Mouse (Mus musculus): ENCODE results near the gene Akap14. TPM values are rescaled to one million over a fixed set of nuclear protein-coding genes. Genes with fewer than 3 reads are reported as not detected.
"Not testable (repeated sequence)": the region's sequence is repeated elsewhere in the genome, so short reads cannot be mapped to it uniquely, and the experiment has no call there.

Gene Akap14
- total and polyA plus RNA-seq, 3 experiments = 0.17 TPM; not detected in 2

DNA sequence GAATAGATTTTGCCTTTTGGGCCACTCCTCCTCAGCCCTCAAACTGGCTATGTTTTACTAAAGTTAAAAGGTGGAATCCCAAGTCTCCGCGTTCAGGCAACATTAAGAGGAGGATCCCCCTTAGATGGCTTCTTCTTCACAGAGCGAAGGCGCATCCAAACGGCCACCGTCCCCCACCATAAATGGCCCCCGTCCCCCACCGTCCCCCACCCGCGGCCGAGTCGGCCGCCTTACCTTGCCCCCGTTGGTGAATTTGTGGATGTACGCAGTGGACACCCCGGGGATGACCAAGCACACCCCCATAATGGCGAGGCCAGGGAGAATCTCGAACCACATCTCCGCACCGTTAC lies 22.1 kb upstream of the Akap14 start:
- H3K27me3 ChIP-seq (replicated peaks) = no peaks in the 10 kb centered on the region
- no peaks in the 10 kb centered on the region for H3K9me3 ChIP-seq (replicated peaks; ENCODE audit: low read length)
- H3K9ac ChIP-seq (ENCODE audit: insufficient read depth, low read depth) = peak overlapping the region; percentile 70
- H3K4me3 ChIP-seq (replicated peaks in 1 of 3; ENCODE audit: low read depth in 2 of 3, low read length in 2 of 3, poor library complexity in 1 of 3) = peak overlapping the region; percentile 65 to 77 (median 75)
- H3K36me3 ChIP-seq (replicated peaks in 1 of 2; ENCODE audit: control insufficient read depth in 1 of 2, insufficient read depth in 1 of 2, low read length in 1 of 2) = peaks cover 10 to 21% of the 10 kb centered on the region in 2 experiments
- no peak for DNase-seq (ENCODE audit: extremely low read depth)
- dilution Hi-C loops (cut with MboI; ENCODE audit: extremely low pct_ligation_motif_present, extremely low pct_unique_long_range_greater_than_20kb, low sequenced_read_pairs) (no loop called here), in situ Hi-C loops (cut with MboI; ENCODE audit: low pct_ligation_motif_present, low pct_unique_long_range_greater_than_20kb, low sequenced_read_pairs) (no loop called here)
- TF ChIP-seq GABPA (IDR thresholded peaks at IDR 0.05; ENCODE audit: insufficient replicate concordance, low read depth, low read length) = no peak
- no peak for TF ChIP-seq PAX5 (IDR thresholded peaks at IDR 0.05; ENCODE audit: low read length)
- no peak for TF ChIP-seq POLR2A (IDR thresholded peaks at IDR 0.05; ENCODE audit: low read depth, low read length)
- TF ChIP-seq TBP (conservative IDR thresholded peaks at IDR 0.05; ENCODE audit: low read depth, low read length) = no peak
- TF ChIP-seq E2F4 (IDR thresholded peaks at IDR 0.05; ENCODE audit: insufficient replicate concordance, low read depth, low read length) = no peak
- TF ChIP-seq UBTF (IDR thresholded peaks at IDR 0.05; ENCODE audit: low read depth, low read length) = no peak
- no peak for TF ChIP-seq ELF1 (IDR thresholded peaks at IDR 0.05; ENCODE audit: low read depth, low read length)
- TF ChIP-seq USF2 (conservative IDR thresholded peaks at IDR 0.05; ENCODE audit: low read depth, low read length) = no peak
- no peak for TF ChIP-seq CTCF (conservative IDR thresholded peaks at IDR 0.05 in 1 of 2, IDR thresholded peaks at IDR 0.05 in 1 of 2; ENCODE audit: low read depth in 2 of 2, low read length in 2 of 2)
- TF ChIP-seq ZNF384 (IDR thresholded peaks at IDR 0.05; ENCODE audit: low read depth, low read length) = no peak
- TF ChIP-seq JUN (IDR thresholded peaks at IDR 0.05; ENCODE audit: insufficient read depth, low read depth, low read length) = no peak
- no peak for TF ChIP-seq JUND (conservative IDR thresholded peaks at IDR 0.05; ENCODE audit: low read depth, low read length)
- TF ChIP-seq TCF12 (IDR thresholded peaks at IDR 0.05; ENCODE audit: low read depth, low read length) = no peak; the same call in 1 of the 2 replicates
- no peak for TF ChIP-seq MAZ (IDR thresholded peaks at IDR 0.05; ENCODE audit: low read depth, low read length)
- TF ChIP-seq CHD1 (IDR thresholded peaks at IDR 0.05; ENCODE audit: low read depth, low read length) = no peak
- no peak for TF ChIP-seq ZMIZ1 (IDR thresholded peaks at IDR 0.05; ENCODE audit: low read depth, low read length)
- no peak for TF ChIP-seq MAFK (IDR thresholded peaks at IDR 0.05; ENCODE audit: insufficient replicate concordance, low read length)
- TF ChIP-seq USF1 (IDR thresholded peaks at IDR 0.05; ENCODE audit: low read depth, low read length) = no peak
- H3K4me2 ChIP-seq (ENCODE audit: insufficient read depth, low read depth, poor library complexity, severe bottlenecking) = peak overlapping the region; percentile 39; the same call in 1 of the 2 replicates
- no peak overlapping the region for H3K27ac ChIP-seq (ENCODE audit: insufficient read depth, low read depth)
- H3K79me2 ChIP-seq (replicated peaks; ENCODE audit: control insufficient read depth, extremely low read depth, insufficient read depth, poor library complexity, severe bottlenecking) = peaks cover 12% of the 10 kb centered on the region
- peaks cover 0 to 3% of the 10 kb centered on the region in 2 experiments; a peak in 1 of 4 replicates for H3K4me1 ChIP-seq (ENCODE audit: control insufficient read depth in 1 of 2, insufficient read depth in 2 of 2)

DNA sequence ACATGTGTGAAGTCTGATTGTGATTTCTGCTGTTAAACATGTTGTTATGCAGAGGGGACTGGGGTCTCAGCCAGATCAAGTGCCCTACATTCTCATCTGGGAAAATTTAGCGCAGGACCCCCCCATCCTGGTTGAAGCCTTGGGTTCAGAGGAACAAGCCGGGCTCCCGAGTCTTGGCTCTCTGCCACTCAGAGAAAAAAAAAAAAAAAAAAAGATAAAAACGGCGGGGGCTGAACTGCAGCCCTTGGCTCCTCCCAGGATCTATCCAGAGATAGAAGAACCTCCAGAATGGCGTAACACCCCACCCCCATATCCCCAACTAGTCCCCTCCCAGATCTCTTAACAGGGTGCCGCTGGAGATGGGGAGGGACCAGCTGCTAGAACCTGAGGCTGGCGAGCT lies 15.8 kb upstream of the Akap14 start:
- H3K79me2 ChIP-seq (replicated peaks; ENCODE audit: control insufficient read depth, extremely low read depth, insufficient read depth, poor library complexity, severe bottlenecking); H3K4me1 ChIP-seq (ENCODE audit: control insufficient read depth in 1 of 2, insufficient read depth in 2 of 2); DNase-seq (ENCODE audit: extremely low read depth); H3K4me3 ChIP-seq (replicated peaks in 1 of 3; ENCODE audit: low read depth in 2 of 3, low read length in 2 of 3, poor library complexity in 1 of 3); dilution Hi-C loops (cut with MboI; ENCODE audit: extremely low pct_ligation_motif_present, extremely low pct_unique_long_range_greater_than_20kb, low sequenced_read_pairs); H3K27ac ChIP-seq (ENCODE audit: insufficient read depth, low read depth); H3K9me3 ChIP-seq (replicated peaks; ENCODE audit: low read length); H3K4me2 ChIP-seq (ENCODE audit: insufficient read depth, low read depth, poor library complexity, severe bottlenecking); H3K9ac ChIP-seq (ENCODE audit: insufficient read depth, low read depth); H3K27me3 ChIP-seq (replicated peaks); in situ Hi-C loops (cut with MboI; ENCODE audit: low pct_ligation_motif_present, low pct_unique_long_range_greater_than_20kb, low sequenced_read_pairs): not testable (repeated sequence)
- peaks cover 10 to 28% of the 10 kb centered on the region in 2 experiments for H3K36me3 ChIP-seq (replicated peaks in 1 of 2; ENCODE audit: control insufficient read depth in 1 of 2, insufficient read depth in 1 of 2, low read length in 1 of 2)

Measured in CH12.LX (cell line).